Comparison of ENCODE assay signal across 21 mouse cellular contexts in genomic region chr4:97280712-97281111, GRCm38 (mm10).
DNase-seq lines count a peak whose midpoint lies in the region; ATAC-seq lines count a peak whose summit lies in the region.
"Had no signal": no experiment of that assay in that cellular context is flagged by ENCODE, and none has a peak within 500 bp of the region (broad histone marks: within the 10 kb centered on the region; RNA-seq: fewer than 3 reads in every experiment).

No protein-coding gene starts in this region.

- H3K36me3 ChIP-seq in midbrain, embryonic 13.5 days, result no peaks in the 10 kb centered on the region
- no peaks in the 10 kb centered on the region for H3K36me3 ChIP-seq in midbrain, embryonic 15.5 days (replicated peaks)
- H3K36me3 ChIP-seq in forebrain, embryonic 13.5 days (ENCODE audit: poor library complexity, severe bottlenecking), result no peaks in the 10 kb centered on the region
- H3K36me3 ChIP-seq: embryonic facial prominence, embryonic 13.5 days; heart, embryonic 10.5 days; hindbrain, embryonic 12.5 days had no signal

- no peaks in the 10 kb centered on the region for H3K27me3 ChIP-seq in midbrain, embryonic 13.5 days
- no peaks in the 10 kb centered on the region for H3K27me3 ChIP-seq in midbrain, embryonic 15.5 days (replicated peaks)
- no peaks in the 10 kb centered on the region for H3K27me3 ChIP-seq in forebrain, embryonic 13.5 days
- H3K27me3 ChIP-seq: CH12.LX; embryonic facial prominence, embryonic 13.5 days; hindbrain, embryonic 12.5 days had no signal

- no peak overlapping the region for H3K4me2 ChIP-seq in midbrain, embryonic 13.5 days (replicated peaks)
- no peak overlapping the region for H3K4me2 ChIP-seq in midbrain, embryonic 15.5 days
- H3K4me2 ChIP-seq in forebrain, embryonic 13.5 days, result peak overlapping the region; percentile 3
- H3K4me2 ChIP-seq: embryonic facial prominence, embryonic 13.5 days; hindbrain, embryonic 12.5 days had no signal

- 0 out of 2 replicates have a peak, but pooled peaks have one; percentile 50 for ATAC-seq in midbrain, embryonic 13.5 days
- ATAC-seq in midbrain, embryonic 15.5 days (replicated peaks), result no peak
- peak; percentile 41 for ATAC-seq in forebrain, embryonic 13.5 days
- ATAC-seq: hindbrain, embryonic 16.5 days; inflammation-experienced regulatory T-cells, adult 6 months; intestine, postnatal 0 days had no signal

- H3K9me3 ChIP-seq in midbrain, embryonic 13.5 days, result no peaks in the 10 kb centered on the region
- no peaks in the 10 kb centered on the region for H3K9me3 ChIP-seq in midbrain, embryonic 15.5 days
- H3K9me3 ChIP-seq in forebrain, embryonic 13.5 days (replicated peaks), result no peaks in the 10 kb centered on the region
- H3K9me3 ChIP-seq: embryonic facial prominence, embryonic 13.5 days; heart, embryonic 10.5 days; hindbrain, embryonic 12.5 days had no signal

- H3K4me3 ChIP-seq in midbrain, embryonic 13.5 days (replicated peaks), result no peak overlapping the region
- no peak overlapping the region for H3K4me3 ChIP-seq in midbrain, embryonic 15.5 days
- no peak overlapping the region for H3K4me3 ChIP-seq in forebrain, embryonic 13.5 days
- H3K4me3 ChIP-seq: embryonic facial prominence, embryonic 13.5 days; heart, embryonic 10.5 days; hindbrain, embryonic 12.5 days had no signal

- H3K4me1 ChIP-seq in midbrain, embryonic 13.5 days (replicated peaks), result peaks cover 10% of the 10 kb centered on the region
- no peaks in the 10 kb centered on the region for H3K4me1 ChIP-seq in midbrain, embryonic 15.5 days
- H3K4me1 ChIP-seq in forebrain, embryonic 13.5 days, result peaks cover 36% of the 10 kb centered on the region
- H3K4me1 ChIP-seq: heart, embryonic 10.5 days; hindbrain, embryonic 12.5 days had no signal

- DNase-seq in retina, embryonic 14.5 days (ENCODE audit: low spot score), result peak; percentile 43
- no peak for DNase-seq in urinary bladder, postnatal 4 days (ENCODE audit: low spot score in 2 of 2)
- no peak for DNase-seq in adrenal gland, adult 2 months
- DNase-seq: adrenal gland, postnatal 14 days; cerebellum, adult 18-20 months; cerebellum, adult 9-11 months; cerebellum, postnatal 36 days; gastrocnemius, postnatal 14 days; heart, adult 11 months; heart, postnatal 10 days; heart, postnatal 4 days had no signal

- WGBS in midbrain, embryonic 13.5 days, result 45% methylated on average over 3 of the region's 3 CpGs
- 39% methylated on average over 3 of the region's 3 CpGs for WGBS in midbrain, embryonic 15.5 days
- WGBS in forebrain, embryonic 13.5 days, result 6% methylated on average over 3 of the region's 3 CpGs

- H3K27ac ChIP-seq in midbrain, embryonic 13.5 days, result no peak overlapping the region
- H3K27ac ChIP-seq in midbrain, embryonic 15.5 days, result no peak overlapping the region
- H3K27ac ChIP-seq in forebrain, embryonic 13.5 days, result peak overlapping the region; percentile 65
- H3K27ac ChIP-seq: embryonic facial prominence, embryonic 13.5 days; heart, embryonic 10.5 days; hindbrain, embryonic 12.5 days had no signal

- H3K9ac ChIP-seq in midbrain, embryonic 13.5 days (replicated peaks), result no peak overlapping the region
- no peak overlapping the region for H3K9ac ChIP-seq in midbrain, embryonic 15.5 days
- H3K9ac ChIP-seq in forebrain, embryonic 13.5 days, result no peak overlapping the region
- H3K9ac ChIP-seq: embryonic facial prominence, embryonic 13.5 days; hindbrain, embryonic 12.5 days had no signal
